Mouse (Mus musculus) adrenal gland, adult 18-20 months (tissue): Measurements from ENCODE around the gene Atp5g1. TPM values are rescaled to one million over a fixed set of nuclear protein-coding genes. Genes with fewer than 3 reads are reported as not detected.
"Not testable (repeated sequence)": the region's sequence is repeated elsewhere in the genome, so short reads cannot be mapped to it uniquely, and the experiment has no call there.

ENCODE experiments used
- DNase-seq, 2 experiments: peaks; one replicate each; pipeline ENCODE4 v3.0.0; 2021 to 2022; ENCODE audit warnings: low spot score in 2 of 2
- long read RNA-seq, 2 experiments: library from polyadenylated mRNA; stranded (forward); transcript quantifications; one replicate each; pipeline ENCODE4 v2.0.0; 2021
- total RNA-seq, 2 experiments: library from RNA; stranded (reverse); gene quantifications; 1 replicate in 1 of 2; 2 replicates in 1 of 2; pipeline ENCODE4 v1.2.3; 2021

Gene Atp5g1
- 100 to 1,000 TPM; 228 to 281 TPM for total RNA-seq
- long read RNA-seq, experiment 1, full-length matches to known transcripts = 41 of 48 reads
- long read RNA-seq, experiment 1, partial matches to known transcripts = 2 of 48 reads
- long read RNA-seq, experiment 1, other reads (novel, unspliced or antisense) = 5 of 48 reads
- long read RNA-seq, experiment 2, full-length matches to known transcripts = 434 of 463 reads
- long read RNA-seq, experiment 2, partial matches to known transcripts = 25 of 463 reads
- long read RNA-seq, experiment 2, other reads (novel, unspliced or antisense) = 4 of 463 reads

DNA sequence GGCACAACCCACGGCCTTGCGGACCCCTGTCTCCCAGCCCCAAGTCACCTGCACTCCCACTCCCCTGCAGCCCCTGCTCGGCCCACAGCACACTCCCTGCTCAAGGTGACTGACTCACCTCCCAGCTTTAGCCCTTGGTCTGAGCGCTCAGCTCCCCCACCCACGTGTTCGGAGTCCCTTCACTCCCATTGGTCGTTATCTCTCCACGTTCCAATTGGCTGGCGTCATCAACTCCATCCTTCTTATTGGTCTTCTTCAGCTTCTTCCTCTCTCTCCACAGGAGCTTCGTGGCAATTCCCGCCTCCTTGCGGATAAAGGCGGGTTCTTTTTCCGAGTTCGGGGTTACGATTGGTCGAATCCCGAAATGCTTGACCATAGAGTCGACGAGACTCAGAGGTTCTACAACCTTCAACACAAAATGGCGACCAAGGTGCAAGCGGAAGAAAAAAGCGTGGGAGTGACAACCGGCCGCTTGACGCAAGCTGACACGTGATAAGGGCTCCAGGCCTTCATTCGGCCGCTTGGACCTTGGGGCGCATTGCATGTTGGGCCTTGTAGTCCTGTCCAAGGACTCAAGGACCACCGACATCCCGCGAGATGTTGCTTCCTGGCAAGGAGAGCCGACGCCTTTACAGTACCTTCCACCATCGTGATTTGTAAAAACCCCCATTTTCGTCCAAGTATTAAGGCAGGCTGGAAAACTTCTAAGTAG, at the start of gene Atp5g1:
Gene Atp5g1 (minus strand): TSS at position 162 of the 712 bp plus-strand sequence.
- peak; percentile 83 to 89 for DNase-seq

- DNase-seq = peak; percentile 35 to 40
Measured at GRCm38 (mm10) chr11:96124052-96124914, 48.8 kb upstream of the Atp5g1 start.

- DNase-seq = not testable (repeated sequence)
Measured at GRCm38 (mm10) chr11:96122806-96123205, 47.3 kb upstream of the Atp5g1 start.

GRCm38 (mm10) chr11:96119401-96119800, 43.9 kb upstream of the Atp5g1 start:
- DNase-seq = no peak

GRCm38 (mm10) chr11:96116925-96117324, 41.5 kb upstream of the Atp5g1 start:
- DNase-seq = not testable (repeated sequence)

DNA sequence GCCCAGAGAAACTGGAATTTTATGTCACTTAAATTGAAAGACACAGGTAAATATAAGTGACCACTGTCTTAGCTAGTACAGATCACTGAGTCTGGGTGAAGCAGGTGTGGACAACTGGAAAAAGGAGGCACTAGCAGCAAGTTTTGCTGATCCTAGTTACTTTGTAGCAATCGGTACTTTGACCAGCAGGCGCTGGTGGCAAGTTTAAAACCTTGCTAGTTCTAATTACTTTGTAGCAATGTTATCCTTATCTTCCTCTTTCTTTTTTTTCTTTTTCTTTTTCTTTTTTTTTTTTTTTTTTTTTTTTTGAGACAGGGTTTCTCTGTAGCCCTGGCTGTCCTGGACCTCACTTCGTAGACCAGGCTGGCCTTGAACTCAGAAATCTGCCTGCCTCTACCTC, 40.6 kb upstream of the Atp5g1 start:
- no peak for DNase-seq

GRCm38 (mm10) chr11:96115416-96115815, 39.9 kb upstream of the Atp5g1 start:
- no peak for DNase-seq

GRCm38 (mm10) chr11:96114077-96114476, 38.6 kb upstream of the Atp5g1 start:
- no peak for DNase-seq

- DNase-seq = no peak
Measured at GRCm38 (mm10) chr11:96111751-96112150, 36.3 kb upstream of the Atp5g1 start, which contains the start of gene Calcoco2. Calcoco2 (minus strand) TSS chr11:96111964.

DNA sequence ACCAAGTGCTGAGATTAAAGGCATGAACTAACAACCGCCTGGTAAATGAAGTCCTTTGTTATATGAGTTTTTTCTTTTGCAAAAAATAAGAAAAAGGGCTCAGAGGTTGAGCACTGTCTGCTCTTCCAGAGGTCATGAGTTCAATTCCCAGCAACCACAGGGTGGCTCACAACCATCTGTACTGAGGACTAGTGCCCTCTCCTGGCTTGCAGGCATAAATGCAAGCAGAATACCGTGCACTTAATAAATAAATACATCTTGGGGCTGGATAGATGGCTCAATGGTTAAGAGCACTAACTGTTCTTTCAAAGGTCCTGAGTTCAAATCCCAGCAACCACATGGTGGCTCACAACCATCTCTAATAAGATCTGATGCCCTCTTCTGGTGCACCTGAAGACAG, 35.5 kb upstream of the Atp5g1 start:
- DNase-seq = not testable (repeated sequence)

DNA sequence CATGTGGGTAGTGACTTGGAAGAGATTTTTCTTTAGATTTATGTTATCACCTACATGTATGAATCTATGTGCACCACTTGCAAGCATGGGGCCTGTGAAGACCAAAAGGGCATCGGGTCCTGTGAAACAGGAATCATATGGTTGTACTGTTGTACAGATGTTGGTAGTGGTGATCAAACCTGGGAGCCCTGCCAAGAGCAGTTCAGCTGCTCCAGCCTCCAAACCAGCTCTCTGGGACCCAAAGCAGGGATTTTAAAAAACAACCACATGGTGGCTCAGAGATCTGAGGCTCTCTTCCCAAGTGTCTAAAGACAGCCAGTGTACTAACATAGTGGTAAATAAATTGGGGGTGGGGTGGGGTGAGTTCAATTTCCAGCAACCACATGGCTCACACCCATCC, 32.9 kb upstream of the Atp5g1 start:
- no peak for DNase-seq

- DNase-seq = peak; percentile 41 to 50
Measured at GRCm38 (mm10) chr11:96093361-96093760, 17.9 kb upstream of the Atp5g1 start.

DNA sequence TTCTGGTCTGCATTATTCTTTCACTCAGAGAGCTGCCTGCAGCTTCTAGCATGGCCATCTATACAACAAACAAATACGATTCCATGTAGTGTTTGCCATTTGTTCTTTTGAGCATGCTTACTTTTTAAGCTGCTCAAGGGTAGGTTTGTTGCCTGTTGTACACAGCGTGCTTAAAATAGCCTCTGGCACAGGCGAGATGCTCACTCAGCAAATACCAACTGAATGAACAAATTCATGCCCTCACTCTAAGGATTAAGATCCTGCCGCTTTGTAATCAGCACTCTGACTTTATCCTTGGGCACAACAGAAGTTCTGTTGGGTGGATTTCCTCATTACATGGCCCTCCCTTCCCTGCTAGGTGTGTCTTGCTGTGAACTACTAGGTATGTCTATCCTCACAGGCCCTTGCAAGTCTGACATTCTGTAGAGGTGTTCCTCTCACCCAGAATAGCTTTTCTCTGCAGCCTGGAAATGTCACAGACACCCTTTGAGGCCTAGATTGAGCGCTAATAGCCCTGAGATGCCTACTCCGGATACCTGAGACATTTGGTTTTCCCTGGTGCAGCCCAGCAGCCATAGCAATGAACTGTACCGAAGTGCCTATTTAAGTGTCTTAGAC, 17.3 kb upstream of the Atp5g1 start:
- DNase-seq = no peak

DNA sequence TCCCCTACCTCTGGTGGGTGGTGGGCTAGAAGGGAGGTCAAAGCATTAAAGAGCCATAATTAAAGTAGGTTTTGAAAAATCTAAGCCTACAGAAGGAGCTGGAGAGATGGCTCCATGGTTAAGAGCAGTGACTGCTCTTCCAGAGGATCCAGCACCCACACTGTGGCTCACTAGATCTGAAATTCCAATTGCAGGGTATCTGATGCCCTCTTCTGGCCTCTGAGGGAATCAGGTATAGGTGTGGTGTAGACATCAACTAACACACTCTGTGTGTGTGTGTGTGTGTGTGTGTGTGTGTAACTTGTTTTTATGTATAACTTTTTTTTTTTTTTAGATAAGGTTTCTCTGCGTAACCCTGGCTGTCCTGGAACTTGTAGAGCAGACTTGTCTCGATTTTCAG, 15.6 kb upstream of the Atp5g1 start:
- no peak for DNase-seq

- DNase-seq = no peak
Measured at GRCm38 (mm10) chr11:96087981-96088380, 12.5 kb upstream of the Atp5g1 start.

DNA sequence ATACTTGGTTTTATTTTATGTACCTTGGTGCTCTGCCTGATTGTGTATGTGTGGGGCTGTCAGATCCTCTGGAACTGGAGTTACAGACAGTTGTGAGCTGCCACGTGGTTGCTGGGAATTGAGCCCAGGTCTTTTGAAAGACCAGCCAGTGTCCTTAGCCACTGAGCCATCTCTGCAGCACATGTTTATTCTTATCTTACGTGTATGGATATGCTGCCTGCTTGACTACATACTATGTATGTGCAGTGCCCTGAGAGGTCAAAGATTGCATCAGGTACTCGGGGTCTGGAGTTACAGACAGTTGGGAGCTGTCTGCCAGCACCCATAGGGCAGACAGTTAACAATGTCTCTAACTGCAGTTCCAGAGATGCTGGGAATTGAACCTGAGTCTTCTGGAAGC, 7.2 kb upstream of the Atp5g1 start:
- DNase-seq = no peak

DNA sequence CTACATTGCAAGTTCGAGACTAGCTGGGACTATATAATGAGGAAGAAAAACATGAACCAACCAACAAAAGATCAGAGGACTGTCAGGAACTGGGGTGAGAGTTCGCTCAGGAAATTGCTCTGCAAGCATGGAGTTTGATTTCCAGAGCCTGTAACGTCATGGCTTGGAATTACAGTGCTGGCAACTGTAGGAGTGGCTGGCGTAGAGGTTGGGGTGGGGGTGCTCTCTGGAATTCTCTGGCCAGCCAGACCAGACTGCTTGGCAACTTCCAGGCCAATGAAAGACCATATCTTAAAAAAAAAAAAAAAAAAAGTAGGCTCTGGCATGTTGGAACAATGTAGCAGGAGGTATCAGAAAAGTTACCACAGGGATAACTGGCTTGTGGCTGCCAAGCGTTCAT, 5.3 kb upstream of the Atp5g1 start:
- no peak for DNase-seq

DNA sequence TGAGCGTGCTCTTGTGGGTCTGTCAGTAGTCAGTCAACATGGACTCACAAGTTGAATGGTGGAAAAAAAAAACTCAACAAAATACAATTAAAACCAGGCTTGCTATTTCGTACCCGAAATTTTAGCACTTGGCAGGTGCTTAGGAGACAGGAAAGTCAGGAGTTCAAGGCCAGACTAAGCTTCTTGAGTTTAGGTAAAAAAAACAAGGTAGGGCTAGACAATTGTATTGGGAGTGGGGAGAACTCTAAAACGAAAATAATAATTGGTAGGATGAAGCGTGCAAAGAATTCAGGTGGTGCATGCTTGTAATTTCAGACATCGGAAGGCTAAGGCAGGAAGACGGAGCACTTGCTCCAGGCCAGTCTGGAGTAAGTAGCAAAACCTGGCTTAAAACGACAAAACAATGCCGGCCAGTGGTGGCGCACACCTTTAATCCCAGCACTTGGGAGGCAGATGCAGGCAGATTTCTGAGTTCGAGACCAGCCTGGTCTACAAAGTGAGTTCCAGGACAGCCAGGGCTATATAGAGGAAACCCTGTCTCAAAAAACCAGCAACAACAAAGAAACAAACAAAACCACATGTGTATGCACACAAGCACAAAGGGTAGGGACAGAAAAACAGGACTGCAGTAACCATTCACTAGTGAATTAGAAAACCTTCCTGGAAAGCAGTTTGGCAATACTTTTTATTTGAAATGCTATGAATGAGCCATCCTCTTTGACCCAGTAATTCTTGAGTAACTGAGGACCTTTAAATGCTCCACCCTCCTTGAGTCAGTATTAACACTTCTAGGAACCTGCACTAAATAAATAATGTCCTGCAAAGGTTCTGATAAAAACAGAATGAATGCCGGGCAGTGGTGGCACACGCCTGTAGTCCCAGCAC, 993 bp upstream of the Atp5g1 start:
- DNase-seq = no peak

GRCm38 (mm10) chr11:96075177-96075508, 327 bp downstream of the Atp5g1 start:
- peak in 1 of 2 experiments; percentile 36 for DNase-seq
